Mouse (Mus musculus): ENCODE measurements around the gene Eapp. TPM values are rescaled to one million over a fixed set of nuclear protein-coding genes. Genes with fewer than 3 reads are reported as not detected.
"Not testable (repeated sequence)": the region's sequence is repeated elsewhere in the genome, so short reads cannot be mapped to it uniquely, and the experiment has no call there.

Eapp gene
- polyA plus RNA-seq (2016; fragmentation: Nextera tagmentation; extraction: Ambion mirVana): 71.5 and 78.5 TPM in 2 replicates

GRCm38 (mm10) chr12:54695511-54696241, at the start of gene Eapp:
TSS of gene Eapp (minus strand) at chr12:54695897.
- ATAC-seq (ENCODE audit: low FRiP score, low read depth): peak; percentile 90
- Histone ChIP-seq H3K4me1 (peaks cover 4% of the 10 kb centered on the region), H3K9ac (replicated peaks) (peak within 1 kb of the TSS; percentile 86), H3K4me2 (replicated peaks) (peak within 1 kb of the TSS; percentile 62), H3K27ac (replicated peaks) (peak within 1 kb of the TSS; percentile 97), H3K4me3 (peak within 1 kb of the TSS; percentile 82), H3K36me3 (peaks cover 12% of the 10 kb centered on the region), H3K9me3 (no peaks in the 10 kb centered on the region), H3K27me3 (no peaks in the 10 kb centered on the region; the same call in 1 of the 2 replicates)
- WGBS: 1% methylated on average over 57 of the region's 57 CpGs

- 0% methylated on average over 13 of the region's 33 CpGs for WGBS
- H3K27ac ChIP-seq (replicated peaks): not testable (repeated sequence)
These were observed 43.1 kb upstream of the Eapp start for GRCm38 (mm10) chr12:54738661-54739243.

GRCm38 (mm10) chr12:54737891-54738660, 42.4 kb upstream of the Eapp start:
- ATAC-seq (ENCODE audit: low FRiP score, low read depth): peak; percentile 79
- not testable (repeated sequence) for H3K4me2 ChIP-seq (replicated peaks); H3K36me3 ChIP-seq; H3K9me3 ChIP-seq; H3K4me3 ChIP-seq; H3K27me3 ChIP-seq; H3K27ac ChIP-seq (replicated peaks); H3K4me1 ChIP-seq; H3K9ac ChIP-seq (replicated peaks)
- WGBS: no CpG with 5 or more reads among the region's 21 CpGs

More at GRCm38 (mm10) chr12:54738661-54739243, 43.1 kb upstream of the Eapp start:
- H3K4me3 ChIP-seq: 0 out of 2 replicates have a peak overlapping the region, but pooled peaks have one; percentile 19
- ATAC-seq (ENCODE audit: low FRiP score, low read depth): peak; percentile 60
- not testable (repeated sequence) for H3K9me3 ChIP-seq; H3K4me1 ChIP-seq; H3K36me3 ChIP-seq; H3K9ac ChIP-seq (replicated peaks); H3K27me3 ChIP-seq
- peak overlapping the region; percentile 34; the same call in 1 of the 2 replicates for H3K4me2 ChIP-seq (replicated peaks)

GRCm38 (mm10) chr12:54734307-54735131, 38.8 kb upstream of the Eapp start:
- not testable (repeated sequence) for H3K9ac ChIP-seq (replicated peaks); H3K27ac ChIP-seq (replicated peaks); H3K4me1 ChIP-seq; H3K27me3 ChIP-seq; H3K4me2 ChIP-seq (replicated peaks); H3K36me3 ChIP-seq; H3K9me3 ChIP-seq; H3K4me3 ChIP-seq
- 0% methylated on average over 8 of the region's 49 CpGs for WGBS
- ATAC-seq (ENCODE audit: low FRiP score, low read depth): peak; percentile 59

DNA sequence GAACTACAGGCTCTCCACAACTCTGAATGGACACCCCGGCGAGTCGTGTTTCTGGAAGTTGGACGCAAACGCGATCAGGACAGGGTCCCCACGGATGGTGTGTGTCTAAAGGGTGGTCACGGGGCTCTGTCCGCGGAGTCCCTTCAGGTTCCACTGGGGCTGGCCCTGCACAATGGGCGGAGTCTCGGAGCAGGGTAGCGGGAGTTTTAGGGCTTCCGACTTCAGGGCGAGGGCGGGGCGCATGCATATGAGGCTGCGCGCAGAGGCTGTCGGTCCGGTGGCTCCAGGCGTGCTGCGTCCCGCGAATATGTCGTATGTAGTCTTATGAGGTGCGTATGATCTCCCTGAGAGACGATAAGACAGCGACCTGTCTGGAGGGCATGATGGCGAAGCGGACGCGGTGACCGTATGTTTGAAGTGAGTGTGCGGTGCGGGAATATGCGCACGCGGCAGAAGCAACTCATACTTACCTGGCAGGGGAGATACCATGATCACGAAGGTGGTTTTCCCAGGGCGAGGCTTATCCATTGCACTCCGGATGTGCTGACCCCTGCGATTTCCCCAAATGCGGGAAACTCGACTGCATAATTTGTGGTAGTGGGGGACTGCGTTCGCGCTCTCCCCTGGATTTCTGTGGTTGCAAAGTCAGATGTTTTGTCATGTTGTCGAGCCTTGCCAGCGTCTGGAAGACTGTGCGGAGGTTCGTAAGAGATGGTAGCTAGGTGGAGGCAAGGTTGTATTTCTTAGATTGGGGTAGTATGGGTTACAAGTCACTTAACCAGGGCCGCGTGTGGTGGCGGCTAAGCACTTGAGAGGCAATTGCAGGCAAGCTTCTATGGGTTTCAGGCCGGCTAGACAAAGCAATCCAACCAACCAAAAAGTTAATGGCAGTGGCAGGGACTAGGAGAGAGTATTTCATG, 33.7 kb upstream of the Eapp start:
- H3K4me3 ChIP-seq; H3K9me3 ChIP-seq; H3K36me3 ChIP-seq; H3K4me2 ChIP-seq (replicated peaks); H3K9ac ChIP-seq (replicated peaks); H3K27me3 ChIP-seq; H3K4me1 ChIP-seq; H3K27ac ChIP-seq (replicated peaks): not testable (repeated sequence)
- WGBS: no CpG with 5 or more reads among the region's 56 CpGs
- peak; percentile 94 for ATAC-seq (ENCODE audit: low FRiP score, low read depth)

DNA sequence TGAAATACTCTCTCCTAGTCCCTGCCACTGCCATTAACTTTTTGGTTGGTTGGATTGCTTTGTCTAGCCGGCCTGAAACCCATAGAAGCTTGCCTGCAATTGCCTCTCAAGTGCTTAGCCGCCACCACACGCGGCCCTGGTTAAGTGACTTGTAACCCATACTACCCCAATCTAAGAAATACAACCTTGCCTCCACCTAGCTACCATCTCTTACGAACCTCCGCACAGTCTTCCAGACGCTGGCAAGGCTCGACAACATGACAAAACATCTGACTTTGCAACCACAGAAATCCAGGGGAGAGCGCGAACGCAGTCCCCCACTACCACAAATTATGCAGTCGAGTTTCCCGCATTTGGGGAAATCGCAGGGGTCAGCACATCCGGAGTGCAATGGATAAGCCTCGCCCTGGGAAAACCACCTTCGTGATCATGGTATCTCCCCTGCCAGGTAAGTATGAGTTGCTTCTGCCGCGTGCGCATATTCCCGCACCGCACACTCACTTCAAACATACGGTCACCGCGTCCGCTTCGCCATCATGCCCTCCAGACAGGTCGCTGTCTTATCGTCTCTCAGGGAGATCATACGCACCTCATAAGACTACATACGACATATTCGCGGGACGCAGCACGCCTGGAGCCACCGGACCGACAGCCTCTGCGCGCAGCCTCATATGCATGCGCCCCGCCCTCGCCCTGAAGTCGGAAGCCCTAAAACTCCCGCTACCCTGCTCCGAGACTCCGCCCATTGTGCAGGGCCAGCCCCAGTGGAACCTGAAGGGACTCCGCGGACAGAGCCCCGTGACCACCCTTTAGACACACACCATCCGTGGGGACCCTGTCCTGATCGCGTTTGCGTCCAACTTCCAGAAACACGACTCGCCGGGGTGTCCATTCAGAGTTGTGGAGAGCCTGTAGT, 23.4 kb upstream of the Eapp start:
- not testable (repeated sequence) for H3K4me3 ChIP-seq; H3K9me3 ChIP-seq; H3K4me1 ChIP-seq; H3K36me3 ChIP-seq; H3K4me2 ChIP-seq (replicated peaks); H3K27me3 ChIP-seq; H3K9ac ChIP-seq (replicated peaks); H3K27ac ChIP-seq (replicated peaks)
- peak; percentile 91 for ATAC-seq (ENCODE audit: low FRiP score, low read depth)
- no CpG with 5 or more reads among the region's 56 CpGs for WGBS

DNA sequence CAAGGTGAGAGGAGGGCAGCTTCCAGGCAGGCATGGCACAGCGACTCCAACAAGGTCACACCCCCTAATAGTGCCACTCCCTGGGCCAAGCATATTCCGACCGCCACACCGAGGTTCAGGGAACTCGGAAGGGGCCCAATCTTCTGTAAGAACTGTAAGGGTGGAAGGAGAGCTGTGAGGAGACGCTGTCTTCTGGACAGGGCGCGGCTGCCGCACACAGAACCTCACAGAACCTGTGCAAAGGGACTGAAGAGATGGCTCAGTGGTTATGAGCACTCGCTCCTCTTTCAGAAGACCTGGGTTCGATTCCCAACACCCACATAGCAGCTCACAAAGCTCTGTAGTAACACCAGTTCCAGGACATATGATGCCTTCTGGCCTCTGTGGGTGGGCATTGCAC, 21.8 kb upstream of the Eapp start:
- 78% methylated on average over 5 of the region's 11 CpGs for WGBS

GRCm38 (mm10) chr12:54713822-54714626, 18.3 kb upstream of the Eapp start:
- H3K36me3 ChIP-seq; H3K27ac ChIP-seq (replicated peaks); H3K9me3 ChIP-seq; H3K27me3 ChIP-seq; H3K9ac ChIP-seq (replicated peaks); H3K4me2 ChIP-seq (replicated peaks); H3K4me1 ChIP-seq; H3K4me3 ChIP-seq: not testable (repeated sequence)
- no CpG with 5 or more reads among the region's 48 CpGs for WGBS
- peak; percentile 55 for ATAC-seq (ENCODE audit: low FRiP score, low read depth)

More for the DNA sequence above, 21.8 kb upstream of the Eapp start:
- not testable (repeated sequence) for H3K4me2 ChIP-seq (replicated peaks); H3K4me3 ChIP-seq; H3K36me3 ChIP-seq; H3K9me3 ChIP-seq; H3K27me3 ChIP-seq; H3K4me1 ChIP-seq; H3K27ac ChIP-seq (replicated peaks); ATAC-seq (ENCODE audit: low FRiP score, low read depth); H3K9ac ChIP-seq (replicated peaks)

GRCm38 (mm10) chr12:54710494-54710879, 14.8 kb upstream of the Eapp start:
- WGBS: 0% methylated on average over 5 of the region's 8 CpGs
- not testable (repeated sequence) for H3K4me2 ChIP-seq (replicated peaks); H3K9me3 ChIP-seq; H3K9ac ChIP-seq (replicated peaks); H3K27me3 ChIP-seq; H3K4me1 ChIP-seq; H3K36me3 ChIP-seq; H3K4me3 ChIP-seq
- peak; percentile 81 for ATAC-seq (ENCODE audit: low FRiP score, low read depth)
- H3K27ac ChIP-seq (replicated peaks): peak overlapping the region; percentile 74
